Mouse (Mus musculus) small intestine, adult 2 months (tissue): ENCODE measurements at regions not wholly inside any gene's neighbourhood (a gene's known extent, or its start where the extent isn't known, plus 50 kb on each side); places are given as distances from the start of the nearest gene placed in this dataset.

ENCODE experiments used
- H3K27ac ChIP-seq: fragments of 200-500 bp; 2 replicates; pipeline ENCODE4 v1.5.1; 2012; ENCODE audit warnings: low read depth, low read length, control low read depth, inconsistent platforms; ENCODE audit not compliant: insufficient read depth
- H3K27me3 ChIP-seq: fragments of 200-500 bp; 2 replicates; pipeline ENCODE4 v1.6.1; 2012; ENCODE audit warnings: mild to moderate bottlenecking, moderate library complexity, low read length, inconsistent platforms; ENCODE audit not compliant: control insufficient read depth, insufficient read depth
- H3K36me3 ChIP-seq: fragments of 200-500 bp; 2 replicates; pipeline ENCODE4 v1.6.1; 2012; ENCODE audit warnings: mild to moderate bottlenecking, low read length, control low read depth, inconsistent platforms; ENCODE audit not compliant: control insufficient read depth, insufficient read depth
- H3K4me1 ChIP-seq: fragments of 200-500 bp; 2 replicates; pipeline ENCODE4 v1.6.1; 2012; ENCODE audit warnings: low read length, inconsistent platforms, mixed read lengths; ENCODE audit not compliant: control insufficient read depth, insufficient read depth, insufficient read length
- H3K4me3 ChIP-seq: fragments of 200-500 bp; 2 replicates; pipeline ENCODE4 v1.5.1; 2012; ENCODE audit warnings: low read depth, mild to moderate bottlenecking, control low read depth, inconsistent platforms, low read length, moderate library complexity
- CTCF ChIP-seq: fragments of 200-500 bp; IDR thresholded peaks from 2 replicates; pipeline ENCODE4 v1.5.1; 2012; ENCODE audit warnings: low read depth, mild to moderate bottlenecking, control low read depth, inconsistent platforms, low read length, moderate library complexity, mixed read lengths; ENCODE audit not compliant: insufficient replicate concordance, insufficient read length; ENCODE audit errors: extremely low read depth
- POLR2A ChIP-seq: fragments of 200-500 bp; IDR thresholded peaks from 2 replicates; pipeline ENCODE4 v1.6.1; 2012; ENCODE audit warnings: low read depth, mild to moderate bottlenecking, control low read depth, inconsistent platforms, low read length, moderate library complexity
- WGBS: fragments of 180-500 bp; shearing (Covaris S2); methylation state at CpG from one replicate; pipeline ENCODE4 v1.1.7; 2018; 5-methylcytosine and 5-hydroxymethylcytosine counted together

DNA sequence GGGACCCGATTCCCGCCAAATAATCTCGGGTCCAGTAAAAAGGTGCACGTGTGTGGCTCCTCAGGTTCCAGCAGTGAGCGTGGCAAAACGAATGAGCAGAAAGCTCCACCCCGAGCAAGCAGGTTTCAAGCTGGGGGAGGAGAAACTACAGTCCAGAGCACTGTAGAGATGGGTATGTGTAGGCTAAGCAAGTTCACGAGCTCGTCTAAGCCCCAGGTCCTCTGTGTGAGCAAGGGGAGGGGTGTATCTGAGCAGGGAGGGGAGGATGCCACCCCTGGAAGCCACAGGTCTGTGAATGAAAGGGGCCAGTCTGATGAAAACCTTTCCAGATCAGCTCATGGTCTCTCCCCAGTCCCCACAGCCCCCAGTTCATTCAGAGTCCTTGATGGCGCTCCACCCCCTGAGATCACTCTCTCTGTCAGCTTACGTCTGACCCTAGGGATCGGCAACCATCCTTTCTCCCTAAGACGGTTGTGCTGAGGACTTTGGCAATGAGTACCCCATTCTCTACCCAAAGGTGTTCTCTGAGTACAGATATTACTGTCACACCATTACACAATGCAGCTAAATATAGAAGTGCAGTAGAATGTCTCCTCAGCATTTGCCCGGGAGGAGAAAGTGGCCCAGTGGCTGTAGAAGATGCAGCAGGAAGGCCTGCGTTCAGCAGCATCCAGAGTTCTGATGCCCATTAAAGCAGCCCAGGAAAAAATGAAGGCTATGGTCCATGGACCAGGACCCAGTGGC, 89.2 kb upstream of the Ubl3 start:
- H3K36me3 ChIP-seq = no peaks in the 10 kb centered on the region
- no peak for TF ChIP-seq POLR2A
- no peak for TF ChIP-seq CTCF
- H3K27me3 ChIP-seq = no peaks in the 10 kb centered on the region
- no peak overlapping the region for H3K4me3 ChIP-seq
- H3K27ac ChIP-seq = no peak overlapping the region
- H3K4me1 ChIP-seq = peaks cover 8% of the 10 kb centered on the region
- WGBS = 48% methylated on average over 15 of the region's 15 CpGs

DNA sequence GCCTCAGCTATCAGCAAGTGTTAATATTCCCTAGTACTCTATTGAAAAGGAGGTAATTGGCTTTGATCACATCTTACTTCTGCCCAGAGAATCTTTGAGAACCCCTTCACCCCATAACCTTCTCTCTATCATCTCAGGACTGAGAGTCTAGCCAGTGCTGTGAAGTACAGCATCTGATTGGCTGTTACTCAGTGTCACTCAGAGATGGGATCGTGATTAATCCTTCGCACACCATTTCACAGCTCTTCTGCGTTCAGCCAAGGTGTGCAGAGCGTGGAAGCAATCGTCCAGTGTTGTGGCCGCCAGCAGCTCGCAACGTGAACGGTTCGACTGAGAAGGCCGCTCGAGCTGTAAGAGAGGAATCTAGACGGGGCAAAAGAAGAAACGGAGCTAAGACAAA, 87.9 kb upstream of the Ubl3 start:
- TF ChIP-seq CTCF = no peak
- TF ChIP-seq POLR2A = no peak
- peaks cover 6% of the 10 kb centered on the region for H3K4me1 ChIP-seq
- WGBS = 25% methylated on average over 14 of the region's 14 CpGs

DNA sequence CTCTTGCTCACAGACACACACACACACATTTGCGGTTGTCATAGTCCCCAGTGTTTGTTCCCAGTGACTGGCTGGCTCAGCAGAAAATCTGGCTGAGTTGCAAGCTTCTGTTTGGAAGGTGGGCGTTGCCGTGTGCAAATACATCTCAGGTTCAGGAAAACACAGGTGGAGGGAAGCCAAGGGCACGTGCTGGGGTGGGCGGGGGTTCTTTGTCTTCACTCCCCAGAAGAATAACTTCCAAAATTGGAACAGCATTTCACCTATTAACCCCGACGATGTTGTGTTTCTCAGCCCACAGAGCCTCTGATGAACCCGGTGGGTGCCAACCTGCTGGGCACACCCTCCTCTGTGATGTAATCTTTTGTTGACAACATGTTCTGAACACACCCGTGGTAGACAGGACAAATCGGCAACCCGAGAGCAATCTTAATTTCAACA, 82.3 kb upstream of the Ubl3 start:
- Histone ChIP-seq H3K27me3 (no peaks in the 10 kb centered on the region), H3K36me3 (no peaks in the 10 kb centered on the region), H3K4me3 (no peak overlapping the region), H3K4me1 (peaks cover 16% of the 10 kb centered on the region), H3K27ac (no peak overlapping the region)
- TF ChIP-seq POLR2A (no peak), CTCF (no peak)
- 16% methylated on average over 11 of the region's 11 CpGs for WGBS

More for the DNA sequence above, 87.9 kb upstream of the Ubl3 start:
- no peaks in the 10 kb centered on the region for H3K36me3 ChIP-seq
- no peaks in the 10 kb centered on the region for H3K27me3 ChIP-seq
- no peak overlapping the region for H3K27ac ChIP-seq
- peak overlapping the region; percentile 22 for H3K4me3 ChIP-seq

DNA sequence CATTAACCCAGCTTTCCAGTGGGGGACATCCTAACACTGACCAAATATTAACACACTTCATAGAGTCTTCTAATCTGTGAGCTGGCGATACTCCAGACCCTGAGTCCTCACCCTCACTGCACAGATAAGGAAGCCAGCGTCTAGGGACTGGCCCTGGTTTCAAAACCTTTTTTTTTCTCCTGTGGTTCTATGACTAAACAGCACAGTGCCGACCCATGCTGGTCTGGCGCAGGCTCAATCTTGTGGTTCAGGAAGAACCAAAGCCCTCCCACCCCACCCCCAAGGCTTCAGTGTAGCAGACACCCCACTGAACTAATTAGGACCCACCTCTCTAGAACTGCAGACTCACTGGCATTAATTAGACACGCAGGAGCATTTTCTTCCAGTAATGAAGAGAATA, 81.4 kb upstream of the Ubl3 start:
- 18% methylated on average over 5 of the region's 5 CpGs for WGBS

DNA sequence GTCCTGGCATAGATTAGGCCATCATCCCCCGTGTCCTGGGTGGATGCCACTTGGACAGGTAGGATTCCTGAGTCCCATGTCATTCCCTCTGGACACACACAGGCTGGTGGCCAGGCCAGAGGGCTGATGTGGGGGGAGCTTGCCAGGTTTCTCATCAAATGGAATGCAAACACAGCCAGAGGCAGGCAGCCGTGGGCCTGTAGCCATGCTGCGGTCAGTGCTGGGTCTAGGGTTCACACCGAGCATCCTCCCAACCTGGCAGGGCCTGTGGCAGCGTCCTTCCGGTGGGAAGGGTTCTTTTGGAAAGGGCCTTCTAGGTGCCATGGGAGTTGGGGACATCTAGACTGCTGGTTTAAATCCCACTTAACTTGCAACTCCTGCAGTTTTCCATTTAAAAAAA, 80.7 kb upstream of the Ubl3 start:
- no peak overlapping the region for H3K27ac ChIP-seq
- H3K27me3 ChIP-seq = no peaks in the 10 kb centered on the region
- peaks cover 16% of the 10 kb centered on the region for H3K4me1 ChIP-seq
- H3K36me3 ChIP-seq = no peaks in the 10 kb centered on the region
- H3K4me3 ChIP-seq = no peak overlapping the region
- no peak for TF ChIP-seq POLR2A
- TF ChIP-seq CTCF = no peak
- 90% methylated on average over 6 of the region's 6 CpGs for WGBS

More for the DNA sequence above, 81.4 kb upstream of the Ubl3 start:
- Histone ChIP-seq H3K27me3 (no peaks in the 10 kb centered on the region), H3K36me3 (no peaks in the 10 kb centered on the region), H3K4me1 (peaks cover 16% of the 10 kb centered on the region), H3K4me3 (no peak overlapping the region), H3K27ac (no peak overlapping the region)
- TF ChIP-seq CTCF = no peak
- no peak for TF ChIP-seq POLR2A

DNA sequence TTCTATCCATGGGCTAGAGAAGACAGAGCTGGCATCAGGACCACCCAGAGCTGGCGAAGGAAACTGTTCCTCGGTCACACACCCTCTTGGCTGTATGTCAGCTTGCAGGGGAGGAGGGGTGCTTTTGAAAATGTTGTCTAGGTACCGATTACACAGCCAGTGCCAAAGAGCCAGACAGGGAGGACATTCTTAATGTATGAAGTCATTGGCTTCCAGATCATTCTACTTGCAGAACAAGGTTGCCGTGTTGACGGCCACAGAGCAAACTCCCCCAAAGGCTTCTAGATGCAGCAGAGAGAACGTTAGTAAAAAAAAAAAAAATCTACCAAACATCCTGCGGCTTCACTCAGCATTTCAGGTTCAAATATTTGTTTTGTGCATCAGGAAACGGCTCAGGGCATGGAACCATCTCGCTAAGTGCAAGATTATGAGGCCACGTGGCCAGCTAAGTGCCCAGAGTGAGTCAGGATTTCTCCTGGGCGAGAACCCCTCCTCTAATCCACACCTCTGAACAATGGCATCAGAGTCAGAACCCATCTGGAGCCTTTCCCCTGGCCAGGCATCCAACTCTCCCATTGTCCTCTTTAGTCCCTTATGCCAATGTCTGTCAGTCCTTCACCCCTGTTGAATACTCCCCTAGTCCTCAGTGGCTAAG, 80.1 kb upstream of the Ubl3 start:
- 33% methylated on average over 11 of the region's 11 CpGs for WGBS
- H3K27ac ChIP-seq = no peak overlapping the region
- no peaks in the 10 kb centered on the region for H3K36me3 ChIP-seq
- TF ChIP-seq CTCF = no peak
- no peak for TF ChIP-seq POLR2A
- no peaks in the 10 kb centered on the region for H3K27me3 ChIP-seq
- H3K4me1 ChIP-seq = peaks cover 16% of the 10 kb centered on the region
- H3K4me3 ChIP-seq = no peak overlapping the region

DNA sequence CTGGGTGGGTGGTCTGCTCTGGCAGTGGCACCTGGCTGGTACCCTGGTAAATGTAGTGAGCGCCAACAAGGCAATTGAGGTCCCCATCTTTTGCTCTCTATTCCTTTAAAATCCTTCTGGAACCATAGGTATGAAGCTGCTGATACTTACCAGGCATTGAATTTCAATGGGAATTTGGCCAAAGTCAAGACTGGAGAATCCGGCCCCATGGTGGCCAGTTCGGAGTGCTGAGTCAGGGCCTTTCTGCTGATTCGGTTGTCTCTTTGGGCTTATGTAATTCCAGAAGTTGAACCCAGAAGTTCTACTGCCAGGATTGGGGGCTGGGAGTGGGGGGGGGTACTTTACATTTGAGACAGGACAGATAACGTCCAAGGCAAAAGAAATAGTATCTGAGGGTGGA, 79.0 kb upstream of the Ubl3 start:
- Histone ChIP-seq H3K4me3 (no peak overlapping the region), H3K36me3 (no peaks in the 10 kb centered on the region), H3K27me3 (no peaks in the 10 kb centered on the region), H3K27ac (no peak overlapping the region), H3K4me1 (peaks cover 16% of the 10 kb centered on the region)
- WGBS = 86% methylated on average over 5 of the region's 5 CpGs
- no peak for TF ChIP-seq CTCF
